Mouse (Mus musculus) ES-Bruce4 (cell line): ENCODE measurements around the gene Tph2.

Experiments used
- CTCF ChIP-seq: IDR thresholded peaks from one replicate; pipeline ENCODE4 v1.8.1; 2011; ENCODE audit warnings: low read depth, low read length
- EP300 ChIP-seq: IDR thresholded peaks from 2 replicates; pipeline ENCODE4 v1.6.1; 2011; ENCODE audit warnings: low read depth, low read length; ENCODE audit not compliant: insufficient read depth
- POLR2A ChIP-seq: IDR thresholded peaks from one replicate; pipeline ENCODE4 v1.8.1; 2011; ENCODE audit warnings: low read length; ENCODE audit not compliant: insufficient read depth

- TF ChIP-seq POLR2A: no peak
- TF ChIP-seq CTCF: no peak
- TF ChIP-seq EP300: no peak
Measured at GRCm38 (mm10) chr10:115050674-115051073, 134.1 kb downstream of the Tph2 start.
